Mouse (Mus musculus): ENCODE data around the gene Eci3. TPM values are rescaled to one million over a fixed set of nuclear protein-coding genes. Genes with fewer than 3 reads are reported as not detected.
"Not testable (repeated sequence)": the region's sequence is repeated elsewhere in the genome, so short reads cannot be mapped to it uniquely, and the experiment has no call there.

Gene Eci3
- polyA plus RNA-seq, 1 experiment: 0.07 TPM

DNA sequence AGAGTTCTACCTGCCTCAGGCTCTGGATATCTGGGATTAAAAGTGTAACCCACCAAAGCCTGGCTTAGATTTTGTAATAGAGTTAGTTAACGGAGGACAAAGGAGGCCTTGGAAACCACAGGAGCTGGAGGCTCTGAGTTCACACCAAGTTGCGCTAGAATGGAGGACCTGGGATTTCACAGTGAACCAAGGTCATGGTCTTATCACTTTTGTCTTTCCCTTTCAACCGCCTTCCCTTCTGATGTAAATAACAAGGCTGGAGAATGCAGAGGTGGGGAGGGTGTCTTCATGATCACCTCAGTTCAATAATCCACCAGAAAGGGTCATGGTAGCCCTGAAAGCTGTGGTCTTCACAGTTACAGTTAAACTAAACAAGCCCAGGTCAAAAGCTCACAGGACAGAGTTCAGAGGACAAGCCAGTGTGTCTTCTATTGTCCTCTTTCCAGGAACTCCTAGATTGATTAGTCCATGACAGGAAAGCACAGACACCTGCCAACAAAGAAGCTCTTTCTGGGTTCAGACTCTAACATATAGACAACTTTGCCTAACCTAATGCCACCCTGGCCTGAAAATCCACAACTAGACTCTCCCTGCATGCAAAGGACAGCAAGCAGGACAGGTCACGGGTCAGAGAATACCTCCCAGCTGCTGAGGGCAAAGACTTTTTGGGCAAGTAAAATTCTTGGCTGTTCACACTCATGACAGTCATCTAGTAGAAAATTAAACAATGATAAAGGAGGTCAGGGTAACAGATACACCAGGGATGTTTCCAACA, 2.4 kb downstream of the Eci3 start:
- 94% methylated on average over 4 of the region's 4 CpGs for WGBS
- DNase-seq (ENCODE audit: low read depth in 1 of 2, low spot score in 2 of 2): no peak
- H3K36me3 ChIP-seq (ENCODE audit: control insufficient read depth, insufficient read depth, low read length): no peaks in the 10 kb centered on the region
- peaks cover 5% of the 10 kb centered on the region for H3K27me3 ChIP-seq (ENCODE audit: control insufficient read depth, insufficient read depth, low read length)
- TF ChIP-seq POLR2A (IDR thresholded peaks at IDR 0.05; ENCODE audit: low read depth, low read length) (no peak), CTCF (IDR thresholded peaks at IDR 0.05; ENCODE audit: extremely low read depth, insufficient read depth, insufficient read length, insufficient replicate concordance) (no peak)
- no peak overlapping the region for H3K27ac ChIP-seq (ENCODE audit: insufficient read depth, low read length)
- H3K4me1 ChIP-seq (ENCODE audit: control insufficient read depth, insufficient read depth, insufficient read length): no peaks in the 10 kb centered on the region
- H3K4me3 ChIP-seq (ENCODE audit: extremely low read depth, insufficient read depth, insufficient read length): no peak overlapping the region

DNA sequence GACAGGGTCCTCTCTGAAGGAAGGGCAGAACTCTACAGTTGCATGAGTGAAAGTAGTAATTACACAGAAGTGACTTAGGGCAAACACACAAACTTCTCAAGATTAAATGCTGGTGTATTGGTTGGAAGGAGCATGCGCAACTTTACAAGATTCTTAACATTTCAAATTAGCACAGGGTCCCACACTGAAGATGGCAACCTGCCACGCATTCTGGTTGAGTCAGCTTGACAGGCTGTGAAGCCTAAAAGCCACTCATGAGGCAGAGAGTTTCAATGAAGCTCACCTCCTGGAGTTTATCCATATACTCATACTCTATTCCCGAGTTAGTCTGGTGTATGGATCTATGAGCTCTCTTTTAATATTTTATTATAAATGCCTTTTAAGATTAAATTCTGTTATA, 5.5 kb downstream of the Eci3 start:
- H3K4me3 ChIP-seq (ENCODE audit: extremely low read depth, insufficient read depth, insufficient read length); H3K27ac ChIP-seq (ENCODE audit: insufficient read depth, low read length); H3K4me1 ChIP-seq (ENCODE audit: control insufficient read depth, insufficient read depth, insufficient read length); DNase-seq (ENCODE audit: low read depth in 1 of 2, low spot score in 2 of 2); H3K36me3 ChIP-seq (ENCODE audit: control insufficient read depth, insufficient read depth, low read length); H3K27me3 ChIP-seq (ENCODE audit: control insufficient read depth, insufficient read depth, low read length): not testable (repeated sequence)
- WGBS: 85% methylated on average over 3 of the region's 3 CpGs

DNA sequence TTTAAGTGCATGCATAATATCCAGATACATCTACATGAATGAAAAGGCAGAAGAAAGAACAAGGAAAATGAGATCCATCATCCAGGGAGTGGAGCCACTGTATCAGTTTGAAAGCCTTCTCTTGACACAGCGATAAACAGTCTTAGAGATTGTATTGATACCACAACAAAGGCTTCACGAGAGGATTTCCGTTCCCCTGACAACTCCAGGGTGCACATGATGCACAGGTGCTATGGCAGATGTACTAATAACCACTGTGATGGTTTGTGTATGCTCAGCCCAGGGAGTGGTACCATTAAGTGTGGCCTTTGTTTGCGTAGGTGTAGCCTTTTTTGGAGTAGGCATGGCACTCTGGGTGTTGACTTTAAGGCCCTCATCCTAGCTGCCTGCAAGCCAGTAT, 6.7 kb downstream of the Eci3 start:
- no peak overlapping the region for H3K27ac ChIP-seq (ENCODE audit: insufficient read depth, low read length)
- H3K4me3 ChIP-seq (ENCODE audit: extremely low read depth, insufficient read depth, insufficient read length): no peak overlapping the region
- H3K27me3 ChIP-seq (ENCODE audit: control insufficient read depth, insufficient read depth, low read length): no peaks in the 10 kb centered on the region
- no peak for DNase-seq (ENCODE audit: low read depth in 1 of 2, low spot score in 2 of 2)
- 66% methylated on average over 4 of the region's 4 CpGs for WGBS
- TF ChIP-seq POLR2A (IDR thresholded peaks at IDR 0.05; ENCODE audit: low read depth, low read length) (no peak), CTCF (IDR thresholded peaks at IDR 0.05; ENCODE audit: extremely low read depth, insufficient read depth, insufficient read length, insufficient replicate concordance) (no peak)
- no peaks in the 10 kb centered on the region for H3K4me1 ChIP-seq (ENCODE audit: control insufficient read depth, insufficient read depth, insufficient read length)
- H3K36me3 ChIP-seq (ENCODE audit: control insufficient read depth, insufficient read depth, low read length): no peaks in the 10 kb centered on the region

DNA sequence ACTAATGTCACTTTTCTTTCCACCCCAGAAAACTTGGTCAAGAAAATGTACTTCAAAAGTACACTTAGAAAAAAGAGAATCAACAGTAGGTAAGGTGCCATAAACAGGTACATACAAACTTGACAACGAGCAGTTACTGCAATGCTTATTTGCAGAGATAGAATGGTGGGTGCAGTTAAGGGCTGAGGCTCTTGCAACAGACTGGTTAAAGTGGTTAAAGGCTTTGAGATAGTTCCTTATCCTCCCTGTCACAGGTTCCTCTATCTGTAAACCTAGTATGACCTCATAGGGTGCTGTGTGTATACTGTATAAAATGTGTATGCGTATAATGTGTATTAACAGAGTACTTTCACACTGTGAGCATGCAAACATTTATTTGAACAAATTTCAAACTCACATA, 12.2 kb downstream of the Eci3 start:
- not testable (repeated sequence) for H3K36me3 ChIP-seq (ENCODE audit: control insufficient read depth, insufficient read depth, low read length); H3K27ac ChIP-seq (ENCODE audit: insufficient read depth, low read length); H3K4me1 ChIP-seq (ENCODE audit: control insufficient read depth, insufficient read depth, insufficient read length); H3K4me3 ChIP-seq (ENCODE audit: extremely low read depth, insufficient read depth, insufficient read length); H3K27me3 ChIP-seq (ENCODE audit: control insufficient read depth, insufficient read depth, low read length); DNase-seq (ENCODE audit: low read depth in 1 of 2, low spot score in 2 of 2)
- WGBS: 68% methylated on average over 2 of the region's 2 CpGs

DNA sequence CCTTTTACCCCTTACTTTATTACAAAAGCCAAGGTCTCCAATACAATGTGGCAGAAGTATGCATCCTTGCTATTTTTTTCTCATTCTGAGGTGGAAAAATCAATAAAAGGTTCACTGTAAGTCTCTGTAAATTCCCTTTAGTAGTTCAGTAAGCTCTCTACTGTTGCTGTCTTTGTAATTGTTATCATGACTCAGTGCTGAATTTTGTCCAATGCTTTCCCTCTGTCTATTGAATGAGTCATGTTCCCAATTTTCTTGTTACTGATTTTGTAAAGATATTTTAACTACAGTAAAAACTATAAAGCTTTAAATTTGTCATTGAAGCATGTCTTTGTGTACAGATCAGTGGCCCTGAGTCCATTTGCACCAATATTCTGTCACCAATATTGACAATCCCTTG, 21.2 kb downstream of the Eci3 start:
- DNase-seq (ENCODE audit: low read depth in 1 of 2, low spot score in 2 of 2): no peak
- H3K4me3 ChIP-seq (ENCODE audit: extremely low read depth, insufficient read depth, insufficient read length): no peak overlapping the region
- no peaks in the 10 kb centered on the region for H3K36me3 ChIP-seq (ENCODE audit: control insufficient read depth, insufficient read depth, low read length)
- no peaks in the 10 kb centered on the region for H3K4me1 ChIP-seq (ENCODE audit: control insufficient read depth, insufficient read depth, insufficient read length)
- no peak for TF ChIP-seq CTCF (IDR thresholded peaks at IDR 0.05; ENCODE audit: extremely low read depth, insufficient read depth, insufficient read length, insufficient replicate concordance)
- TF ChIP-seq POLR2A (IDR thresholded peaks at IDR 0.05; ENCODE audit: low read depth, low read length): no peak
- H3K27ac ChIP-seq (ENCODE audit: insufficient read depth, low read length): no peak overlapping the region
- H3K27me3 ChIP-seq (ENCODE audit: control insufficient read depth, insufficient read depth, low read length): no peaks in the 10 kb centered on the region

DNA sequence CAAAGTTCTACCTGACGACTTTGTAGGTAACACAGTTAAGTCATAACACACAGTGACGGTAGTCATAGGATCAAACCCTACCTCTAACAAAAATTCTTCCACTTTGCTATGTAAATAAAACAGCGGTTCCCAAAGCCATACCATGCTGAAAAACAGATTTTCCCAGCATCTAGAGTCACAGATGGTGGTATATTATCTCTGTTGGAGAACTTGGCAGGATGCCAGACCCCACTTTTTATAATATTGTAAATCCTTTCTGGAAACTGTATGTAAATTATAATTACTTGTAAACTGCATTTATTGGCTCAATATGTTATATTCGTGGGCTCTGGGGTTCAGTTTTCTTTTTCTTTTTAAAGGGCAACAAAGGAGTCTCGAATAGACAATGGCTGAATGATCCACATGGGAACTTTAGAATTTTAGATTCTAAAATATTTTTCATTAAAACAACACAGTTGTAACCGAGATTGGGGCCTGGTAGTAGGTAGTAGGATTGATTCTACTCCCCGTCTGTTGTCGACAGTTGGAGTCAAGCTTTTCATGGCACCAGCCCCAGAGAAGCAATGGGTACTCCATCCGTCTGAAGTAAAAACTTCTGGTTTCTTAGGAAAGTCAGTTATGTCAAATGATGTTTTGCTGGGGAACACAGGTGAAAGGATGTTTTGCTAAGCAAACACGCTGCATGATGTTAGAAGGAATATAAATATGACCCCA, 28.5 kb downstream of the Eci3 start:
- Histone ChIP-seq H3K27me3 (ENCODE audit: control insufficient read depth, insufficient read depth, low read length) (no peaks in the 10 kb centered on the region), H3K36me3 (ENCODE audit: control insufficient read depth, insufficient read depth, low read length) (no peaks in the 10 kb centered on the region), H3K4me1 (ENCODE audit: control insufficient read depth, insufficient read depth, insufficient read length) (no peaks in the 10 kb centered on the region), H3K27ac (ENCODE audit: insufficient read depth, low read length) (no peak overlapping the region), H3K4me3 (ENCODE audit: extremely low read depth, insufficient read depth, insufficient read length) (no peak overlapping the region)
- WGBS: 87% methylated on average over 10 of the region's 10 CpGs
- DNase-seq (ENCODE audit: low read depth in 1 of 2, low spot score in 2 of 2): no peak
- TF ChIP-seq POLR2A (IDR thresholded peaks at IDR 0.05; ENCODE audit: low read depth, low read length) (no peak), CTCF (IDR thresholded peaks at IDR 0.05; ENCODE audit: extremely low read depth, insufficient read depth, insufficient read length, insufficient replicate concordance) (no peak)

DNA sequence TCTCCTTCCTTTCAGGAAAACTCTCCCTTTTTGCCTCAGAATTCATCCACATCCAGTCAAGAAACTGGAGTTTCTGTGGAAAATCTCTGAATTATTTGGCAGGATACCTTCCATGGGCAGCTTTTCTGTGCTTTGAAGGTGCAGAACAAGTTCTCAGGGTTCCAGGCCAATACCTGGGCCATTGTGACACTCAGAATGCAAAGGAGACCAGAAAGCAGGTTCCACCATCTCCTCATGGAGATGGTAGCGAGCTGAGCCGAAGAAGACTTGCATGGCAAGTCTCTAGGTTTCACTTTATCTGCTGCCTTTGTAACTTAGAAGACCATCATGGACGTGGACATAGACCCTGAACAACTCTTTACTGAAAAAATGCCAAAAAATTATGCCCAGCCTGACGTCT, 39.4 kb downstream of the Eci3 start, which contains the start of the genes Fam217a and 4933417A18Rik:
TSS of gene Fam217a (minus strand) at position 101 of the 400 bp plus-strand sequence.
TSS of gene 4933417A18Rik (plus strand) at position 200 of the 400 bp plus-strand sequence.
- Histone ChIP-seq H3K27me3 (ENCODE audit: control insufficient read depth, insufficient read depth, low read length) (no peaks in the 10 kb centered on the region), H3K4me1 (ENCODE audit: control insufficient read depth, insufficient read depth, insufficient read length) (no peaks in the 10 kb centered on the region), H3K36me3 (ENCODE audit: control insufficient read depth, insufficient read depth, low read length) (no peaks in the 10 kb centered on the region), H3K4me3 (ENCODE audit: extremely low read depth, insufficient read depth, insufficient read length) (no peak within 1 kb of the TSS), H3K27ac (ENCODE audit: insufficient read depth, low read length) (no peak within 1 kb of the TSS)
- WGBS: 87% methylated on average over 4 of the region's 4 CpGs
- TF ChIP-seq CTCF (IDR thresholded peaks at IDR 0.05; ENCODE audit: extremely low read depth, insufficient read depth, insufficient read length, insufficient replicate concordance): no peak
- TF ChIP-seq POLR2A (IDR thresholded peaks at IDR 0.05; ENCODE audit: low read depth, low read length): no peak
- DNase-seq (ENCODE audit: low read depth in 1 of 2, low spot score in 2 of 2): no peak

Measured in spleen, adult 2 months (tissue).